Mouse (Mus musculus) R1 (cell line): Measurements from ENCODE around the gene Npm1.

Experiments
- DNase-seq: peaks from one replicate; pipeline ENCODE4 v3.0.0-alpha.2; 2018; ENCODE audit warnings: low read depth, low spot score

Gene Npm1

DNA sequence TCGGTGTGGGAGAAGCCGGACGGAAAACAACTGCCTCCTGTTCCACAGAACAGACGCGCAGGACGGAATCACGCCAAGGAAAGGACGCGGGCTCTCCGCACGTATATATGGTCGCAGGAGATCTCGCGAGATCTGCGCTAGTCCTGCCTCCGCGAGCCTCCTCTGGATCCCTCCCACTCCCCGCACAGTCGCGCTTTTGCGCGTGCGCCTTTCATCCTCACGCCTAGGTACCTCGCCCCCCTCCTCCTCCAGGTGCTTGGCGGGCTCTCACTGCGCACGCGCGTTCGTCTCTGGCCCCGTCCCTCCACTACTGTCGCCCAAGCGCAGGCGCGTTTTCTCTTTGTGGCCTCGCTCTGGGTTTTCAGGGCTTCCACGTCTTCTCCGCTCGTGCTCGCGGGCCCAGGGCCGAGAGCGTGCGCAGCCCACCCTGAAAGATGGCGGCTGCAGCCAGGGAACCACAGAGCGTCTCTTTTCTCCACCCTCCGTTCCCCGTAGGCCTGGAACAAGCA is at the start of gene Npm1:
Gene Npm1 (minus strand): TSS at position 209 of the 509 bp plus-strand sequence.
- peak; percentile 99 for DNase-seq

DNA sequence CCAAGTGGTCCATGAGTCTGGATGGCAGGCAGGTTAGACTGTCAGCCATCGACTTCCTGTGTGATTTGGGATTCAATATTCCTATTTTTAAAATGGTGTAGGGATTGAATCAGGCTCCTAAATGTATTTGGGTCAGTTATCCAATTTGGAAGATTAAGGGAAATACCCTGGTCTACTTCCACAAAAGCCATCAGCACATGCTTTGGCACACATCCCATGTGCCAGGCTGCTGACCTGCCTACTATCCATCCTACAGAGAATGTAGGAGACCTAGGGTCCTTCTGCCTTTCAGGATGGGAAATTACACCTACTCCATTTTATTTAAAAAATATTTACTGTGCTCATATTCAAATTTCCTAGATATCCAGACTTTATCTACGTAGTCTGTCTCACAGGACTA is 44.4 kb upstream of the Npm1 start:
- DNase-seq = no peak

DNA sequence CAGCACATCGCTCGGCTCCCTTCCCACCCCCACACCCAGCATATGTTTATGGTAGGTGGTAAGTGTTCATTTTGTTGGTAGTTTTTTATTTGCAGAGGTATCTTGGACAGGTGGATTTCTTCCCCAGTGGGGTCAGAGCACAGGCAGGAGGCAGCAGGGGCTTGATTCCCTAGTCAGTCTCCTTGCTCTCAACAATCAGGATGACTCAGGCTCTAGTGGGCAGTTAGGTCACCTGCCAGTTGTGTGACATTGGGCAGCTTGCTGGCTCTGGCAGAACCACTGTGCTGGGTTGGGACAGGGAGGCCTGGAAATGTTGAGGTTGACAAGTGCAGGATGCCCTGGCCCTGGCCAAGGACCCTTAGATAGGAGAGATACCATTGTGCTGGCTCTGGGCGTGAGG is 42.0 kb upstream of the Npm1 start:
- no peak for DNase-seq

DNA sequence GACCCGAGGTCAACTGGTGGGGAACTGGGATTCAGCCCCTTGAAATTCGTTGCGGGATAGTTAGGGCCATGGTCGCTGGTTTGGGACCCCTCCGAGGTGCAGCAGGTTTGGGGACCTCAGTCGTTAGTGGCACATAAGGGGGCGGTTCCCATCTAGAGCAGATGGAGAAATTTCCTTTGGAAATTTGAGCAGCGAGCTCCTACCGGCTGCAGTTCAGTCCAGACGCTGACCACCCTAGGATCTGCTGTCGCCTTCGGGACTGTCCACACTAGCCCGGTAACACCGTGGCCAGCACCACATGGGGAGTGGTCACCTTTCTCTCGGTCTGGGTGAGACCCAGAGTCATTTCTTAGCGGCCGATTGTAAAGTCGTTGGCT is 41.3 kb upstream of the Npm1 start:
- DNase-seq = no peak

DNA sequence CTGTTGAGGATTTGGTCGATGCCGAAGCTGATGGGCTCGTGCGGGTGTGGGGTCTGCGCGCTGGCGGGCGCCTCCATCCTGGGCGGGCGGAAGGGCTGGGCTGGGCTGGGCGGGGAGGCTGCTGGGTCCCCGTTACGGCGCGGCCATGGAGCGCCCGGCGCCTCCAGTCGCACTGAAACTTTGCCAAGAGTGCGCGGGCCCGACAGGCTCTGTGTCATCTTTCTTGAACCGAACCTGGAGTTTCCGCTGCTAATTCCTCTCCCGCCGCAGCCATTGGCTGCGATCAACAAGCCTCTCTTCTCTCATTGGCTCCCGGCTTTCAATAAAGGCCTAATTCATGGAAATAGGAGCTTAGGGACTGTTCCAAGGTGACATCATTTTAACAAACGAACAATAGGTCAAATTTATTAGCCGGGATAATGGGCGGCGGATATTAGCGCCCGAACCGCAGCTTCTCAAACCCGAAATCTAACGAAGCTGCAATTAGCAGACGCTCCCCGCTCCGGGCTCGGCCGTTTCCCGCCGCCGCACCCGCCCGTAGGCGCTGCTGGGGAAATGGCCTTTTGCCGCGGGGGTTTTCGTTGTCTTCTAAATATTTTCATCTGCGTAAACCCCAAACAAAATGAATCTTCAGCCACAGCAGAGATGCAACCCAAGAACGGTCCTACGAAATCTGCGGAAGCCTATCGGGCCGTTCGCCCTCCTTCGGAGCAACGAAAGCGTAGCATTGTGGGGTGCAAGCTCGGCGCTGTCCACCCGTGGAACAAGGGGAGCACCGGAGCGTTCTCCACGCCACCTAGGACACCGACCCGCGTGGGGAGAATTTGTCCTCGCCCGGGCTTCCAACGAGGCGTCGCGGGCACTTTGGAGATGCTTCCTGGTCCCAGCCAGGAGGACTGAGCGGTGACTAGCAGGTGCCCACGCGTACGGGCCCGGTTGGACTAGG is 40.6 kb upstream of the Npm1 start, which contains the start of gene Tlx3:
Gene Tlx3 (minus strand): TSS at position 207 of the 946 bp plus-strand sequence.
- DNase-seq = peak; percentile 93

DNA sequence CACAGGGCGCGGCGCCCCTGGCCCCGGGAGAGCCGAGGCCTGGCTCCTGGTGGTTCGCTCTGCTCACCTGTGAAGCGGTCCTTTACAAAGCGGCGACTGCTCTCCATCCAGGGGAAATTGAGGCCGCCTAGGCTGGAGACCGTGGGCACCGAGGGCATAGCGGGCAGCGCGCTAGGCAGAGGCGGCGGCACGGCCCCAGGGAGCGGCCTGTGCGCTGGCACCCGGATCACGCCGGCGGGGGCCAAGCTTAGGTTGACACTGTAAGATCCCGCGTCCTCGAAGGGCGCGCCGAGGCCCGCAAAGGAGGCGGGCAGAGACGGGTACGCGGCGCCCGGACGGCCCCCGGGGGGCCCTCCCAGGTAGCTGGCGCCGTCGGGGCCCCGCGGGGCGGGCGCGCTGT is 40.0 kb upstream of the Npm1 start:
- peak; percentile 38 for DNase-seq

DNA sequence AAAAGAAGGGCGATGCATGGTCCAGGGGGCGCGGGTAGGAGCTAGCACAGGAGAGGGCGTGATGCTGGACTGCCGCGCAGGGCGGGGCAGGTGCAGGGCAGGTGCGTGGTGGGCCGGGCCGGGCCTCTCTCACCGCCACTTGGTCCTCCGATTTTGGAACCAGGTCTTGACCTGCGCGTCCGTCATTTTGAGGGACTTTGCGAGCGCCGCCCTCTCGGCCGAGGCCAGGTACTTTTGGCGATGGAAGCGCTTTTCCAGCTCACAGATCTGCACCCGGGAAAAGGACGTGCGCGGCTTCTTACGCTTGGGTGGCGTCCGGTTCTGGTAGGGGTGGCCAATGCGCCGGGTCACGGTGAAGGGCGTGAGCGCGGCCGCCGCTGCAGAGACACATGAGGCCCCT is 39.3 kb upstream of the Npm1 start:
- DNase-seq = peak; percentile 59

DNA sequence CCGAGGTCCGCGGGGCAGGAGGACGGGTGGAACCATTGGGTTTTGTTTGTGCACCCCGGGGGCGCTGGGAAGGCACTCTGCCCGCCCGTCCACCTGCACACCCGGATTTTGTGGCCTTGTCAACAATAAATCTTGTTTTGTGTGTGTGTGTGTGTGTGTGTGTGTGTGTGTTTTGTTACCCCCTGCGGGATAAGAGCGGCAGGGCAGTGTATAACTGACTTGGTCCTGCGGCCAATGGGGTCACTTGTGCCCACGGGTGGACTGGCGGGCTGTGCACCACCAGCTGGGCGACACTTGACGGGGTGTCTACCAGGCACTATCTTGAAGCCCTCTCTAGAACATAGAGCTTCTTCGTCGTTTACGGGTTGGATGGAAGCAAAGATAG is 38.6 kb upstream of the Npm1 start:
- no peak for DNase-seq

DNA sequence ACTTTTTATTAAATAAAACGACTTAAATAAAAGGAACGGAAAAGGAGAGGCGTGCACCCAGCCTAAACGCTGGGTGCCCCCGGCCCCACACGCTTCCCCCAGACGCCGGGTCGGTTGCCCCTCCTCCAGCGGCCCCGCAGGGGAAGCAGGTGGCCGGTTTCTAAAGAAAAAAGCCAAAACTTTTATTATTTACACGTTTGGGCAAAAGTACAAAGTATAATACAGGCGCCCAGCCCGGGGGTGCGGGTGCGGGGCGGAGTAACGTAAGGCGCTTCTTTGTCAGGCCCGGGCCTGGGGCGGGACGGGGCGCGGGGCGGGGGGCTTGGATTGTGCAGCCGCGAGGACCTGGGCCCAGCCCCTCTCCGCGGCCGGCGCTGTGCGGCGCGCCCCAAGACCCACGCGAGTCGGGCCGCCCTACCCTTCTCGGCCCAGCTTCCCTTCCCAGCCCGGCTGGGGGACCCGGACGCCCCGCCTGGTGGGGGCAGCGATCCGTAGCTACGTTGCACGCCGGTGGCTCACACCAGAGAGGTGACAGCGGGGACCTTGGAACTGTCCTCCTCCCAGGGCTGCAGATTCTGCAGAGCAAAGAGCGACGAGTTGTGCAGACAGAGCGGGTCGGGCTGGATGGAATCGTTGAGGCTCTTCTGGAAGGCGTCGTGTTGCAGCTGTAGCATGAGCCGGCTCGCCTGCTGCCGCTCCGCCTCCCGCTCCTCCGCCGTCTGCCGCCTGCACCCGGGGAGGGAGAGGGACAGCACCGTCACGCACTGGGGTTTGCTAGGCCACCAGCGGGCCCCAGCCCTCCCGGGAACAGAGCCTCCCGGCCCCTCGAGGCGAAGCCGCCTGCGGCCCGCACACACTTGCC is 38.0 kb upstream of the Npm1 start:
- peak; percentile 66 for DNase-seq

DNA sequence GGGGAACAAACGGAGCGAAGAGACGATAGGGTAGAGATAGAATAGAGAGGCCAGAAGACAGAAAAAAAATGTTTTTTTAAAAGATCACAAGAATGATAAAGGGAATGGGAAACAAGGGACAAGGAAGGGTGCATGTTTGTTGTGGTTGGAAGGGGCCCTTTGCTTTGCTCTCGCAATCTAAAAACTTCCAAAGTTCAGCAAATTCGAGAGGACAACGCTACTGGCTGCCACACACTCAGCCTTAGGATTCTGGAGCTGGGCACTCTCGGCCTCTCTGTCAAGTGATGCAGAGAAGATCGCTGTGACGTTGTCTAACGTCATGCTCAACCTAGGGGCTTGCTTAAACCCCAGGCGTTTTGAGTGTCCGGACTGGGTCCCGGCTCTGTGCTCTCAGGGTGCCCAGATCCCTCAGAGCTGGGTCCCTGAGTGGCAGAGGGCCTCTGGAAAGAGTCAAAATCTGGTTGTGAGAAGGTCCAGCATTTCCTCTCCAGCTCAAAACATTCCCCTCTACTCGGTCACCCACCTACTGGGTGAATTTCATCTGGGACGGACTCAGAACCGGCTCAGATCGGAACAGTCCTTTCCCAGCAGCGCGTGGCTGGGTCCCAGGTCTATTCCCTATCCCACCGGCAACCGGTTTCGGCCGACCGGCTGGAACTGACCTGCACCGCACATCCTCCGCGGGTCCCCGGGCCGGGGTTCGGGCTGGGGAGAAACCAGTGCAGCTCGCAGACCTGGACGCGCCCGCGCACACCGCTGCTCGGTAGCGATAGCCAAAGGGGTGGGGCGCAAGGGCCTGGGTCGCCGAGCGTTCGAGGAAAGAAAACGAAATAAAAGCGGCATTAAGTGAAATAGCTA is 37.1 kb upstream of the Npm1 start:
- DNase-seq = no peak

DNA sequence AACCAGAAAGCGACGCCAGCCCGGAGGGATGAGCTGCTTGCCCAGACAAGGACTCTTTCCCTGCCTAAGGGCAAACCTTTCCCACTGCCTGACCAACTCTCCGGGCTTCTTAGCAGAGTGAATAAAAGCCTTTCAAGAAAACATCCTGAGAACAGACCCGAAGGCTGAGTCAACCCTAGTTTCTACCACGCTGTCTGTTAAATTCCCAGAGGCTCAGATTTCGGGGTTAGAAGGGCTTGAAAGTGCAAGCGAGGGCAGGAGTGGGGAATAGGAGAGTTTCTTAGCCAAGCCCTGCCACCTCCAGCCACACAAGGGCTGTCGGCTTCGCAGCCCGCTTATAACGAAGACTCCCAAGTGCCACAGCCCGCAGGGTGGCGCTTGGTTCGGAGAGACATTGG is 36.1 kb upstream of the Npm1 start:
- DNase-seq = no peak

DNA sequence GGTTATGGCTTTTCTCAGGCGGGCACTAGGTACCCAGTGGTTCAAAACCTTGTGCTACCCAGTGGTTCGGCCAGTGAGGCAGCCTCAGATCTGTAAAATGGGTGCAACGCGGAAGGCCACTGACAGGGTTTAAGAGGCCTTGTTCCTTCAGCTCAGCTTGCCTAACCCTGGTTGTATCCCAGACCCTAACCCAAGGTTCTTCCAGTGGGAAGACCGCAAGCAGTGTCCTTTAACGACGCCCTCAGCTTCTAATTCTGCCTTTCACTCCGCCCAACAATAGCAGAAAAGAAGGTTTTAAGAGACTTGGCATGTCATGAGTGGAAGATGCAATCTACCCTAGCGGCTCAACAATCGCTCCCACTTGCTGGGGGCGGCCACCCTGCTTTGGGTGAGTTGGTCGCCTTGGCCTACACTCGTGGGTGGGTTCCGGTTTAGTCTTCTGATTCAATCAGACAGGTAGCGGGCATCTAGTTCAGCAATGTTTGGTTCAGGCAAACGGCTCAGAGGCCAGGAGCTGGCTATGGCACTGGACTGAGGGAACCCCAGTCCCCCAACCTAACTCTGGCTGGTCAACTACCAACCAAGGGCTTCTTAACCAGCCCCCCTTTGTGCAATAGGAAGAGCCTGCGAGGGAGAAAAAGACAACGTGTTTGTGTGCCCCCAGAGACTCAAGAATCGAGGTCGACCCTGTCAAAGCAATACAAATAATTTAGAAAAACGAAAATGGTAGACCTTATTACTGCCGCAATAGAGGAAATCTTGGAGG is 35.5 kb upstream of the Npm1 start:
- no peak for DNase-seq

DNA sequence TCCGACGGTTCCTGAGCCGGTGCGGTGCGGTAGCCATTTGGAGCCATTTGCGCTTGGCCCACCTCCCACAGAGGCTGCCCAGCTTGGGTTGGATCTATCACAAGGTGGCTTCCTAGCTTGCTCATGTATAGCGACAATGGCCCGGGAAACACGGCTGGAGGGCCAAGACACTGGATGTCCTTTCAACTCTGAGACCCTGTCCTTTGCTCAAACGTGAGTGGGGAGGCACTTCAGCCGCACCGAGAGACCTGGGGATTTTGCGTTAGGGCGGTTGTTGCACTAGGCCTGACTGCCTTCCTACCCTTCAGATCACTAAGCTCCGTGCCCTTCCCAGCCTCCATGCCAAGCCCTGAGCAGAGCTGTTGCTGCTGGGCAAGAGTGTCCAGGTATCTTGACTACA is 34.7 kb upstream of the Npm1 start:
- DNase-seq = no peak

DNA sequence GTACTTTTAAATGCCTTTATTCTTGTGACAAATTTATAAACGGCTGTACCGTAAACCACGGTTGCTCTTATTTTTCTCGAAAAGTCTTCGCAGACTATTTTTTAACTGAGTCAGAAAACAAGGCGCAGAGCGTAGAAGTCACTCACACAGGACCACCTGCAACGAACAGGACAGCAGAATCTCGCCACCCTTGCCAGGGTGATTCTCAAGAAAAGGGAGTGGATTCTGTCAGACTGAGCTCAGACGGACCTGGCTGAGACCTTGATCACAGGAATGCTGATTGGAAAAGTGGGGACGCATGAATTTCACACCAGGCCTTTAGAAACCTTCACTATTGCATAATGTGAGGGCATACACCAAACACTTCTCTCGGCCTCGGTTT is 34.1 kb upstream of the Npm1 start:
- DNase-seq = no peak

DNA sequence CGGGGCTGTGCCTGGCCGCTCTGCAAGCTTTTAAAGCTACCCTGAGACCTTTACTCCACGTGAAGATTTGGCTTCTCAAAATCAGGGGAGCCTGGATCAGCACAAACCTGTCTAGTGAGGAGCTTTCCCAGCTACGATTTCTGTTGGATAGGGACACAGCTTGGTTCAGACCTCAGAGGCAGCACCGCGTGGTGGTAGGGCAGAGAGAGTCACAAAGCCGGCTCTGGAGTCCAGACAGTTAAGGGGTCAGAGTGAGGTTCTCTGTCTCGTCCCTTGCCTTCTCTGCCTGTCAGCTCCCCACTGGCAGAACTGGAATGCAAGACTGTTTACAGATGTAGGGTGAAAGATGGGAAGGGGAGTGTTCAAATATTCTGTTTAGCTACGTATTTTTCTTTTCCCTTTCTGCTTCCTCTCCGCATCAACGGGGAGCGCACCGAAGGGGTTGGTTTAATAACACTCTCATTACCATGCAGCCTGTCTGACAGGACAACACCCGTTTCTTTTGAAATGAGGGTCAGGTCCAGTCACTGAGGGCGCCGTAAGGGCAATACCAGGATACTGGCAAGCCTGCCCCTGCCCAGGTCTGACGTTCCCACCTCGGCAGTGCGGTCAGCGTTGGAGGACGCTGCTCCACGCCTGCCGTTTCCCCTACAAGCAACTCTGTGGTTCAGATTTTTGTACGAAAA is 33.6 kb upstream of the Npm1 start:
- DNase-seq = no peak

DNA sequence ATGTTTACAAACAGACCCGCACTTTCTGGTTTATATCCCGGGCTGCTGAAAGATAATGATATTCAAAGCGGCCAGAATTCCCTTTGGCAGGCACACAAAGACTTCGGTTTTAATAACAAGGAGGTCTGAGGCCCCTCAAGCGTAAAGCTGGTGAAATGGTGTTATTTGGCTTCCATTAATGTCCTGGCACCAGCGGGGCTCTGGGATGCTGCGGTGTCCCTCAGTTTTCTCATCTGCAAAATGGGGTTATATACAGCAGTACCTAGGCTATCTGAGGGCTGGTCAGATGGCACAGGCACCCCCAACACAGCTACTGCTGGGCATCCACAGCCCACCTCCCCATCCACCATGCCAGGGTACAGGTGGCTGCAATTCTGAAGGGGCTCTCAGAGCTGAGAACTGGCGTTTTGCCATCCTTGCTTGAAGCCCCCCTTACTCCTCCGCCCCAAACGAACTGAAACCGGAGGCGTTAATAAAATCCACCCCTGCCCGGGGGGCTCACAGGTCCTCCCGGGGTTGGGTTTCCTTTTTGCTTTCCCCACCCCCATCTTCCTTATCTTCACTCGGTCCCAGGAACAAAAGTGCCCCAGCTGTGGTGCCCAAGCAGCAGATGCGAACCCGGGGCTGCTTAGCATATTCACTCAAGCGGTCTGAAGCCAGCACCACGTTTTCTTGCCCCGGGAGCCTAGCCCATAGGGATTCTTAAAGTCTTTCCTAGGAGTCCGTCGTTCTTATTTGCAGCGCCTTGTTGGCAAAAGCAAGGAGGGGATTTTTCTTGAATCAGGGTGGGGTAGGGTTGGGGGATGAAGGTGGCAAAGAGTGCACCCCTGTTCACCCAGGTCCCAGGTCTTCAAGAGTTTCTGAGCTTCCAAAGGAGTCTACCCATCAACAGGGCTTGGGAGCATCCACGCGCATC is 32.8 kb upstream of the Npm1 start:
- DNase-seq = no peak

DNA sequence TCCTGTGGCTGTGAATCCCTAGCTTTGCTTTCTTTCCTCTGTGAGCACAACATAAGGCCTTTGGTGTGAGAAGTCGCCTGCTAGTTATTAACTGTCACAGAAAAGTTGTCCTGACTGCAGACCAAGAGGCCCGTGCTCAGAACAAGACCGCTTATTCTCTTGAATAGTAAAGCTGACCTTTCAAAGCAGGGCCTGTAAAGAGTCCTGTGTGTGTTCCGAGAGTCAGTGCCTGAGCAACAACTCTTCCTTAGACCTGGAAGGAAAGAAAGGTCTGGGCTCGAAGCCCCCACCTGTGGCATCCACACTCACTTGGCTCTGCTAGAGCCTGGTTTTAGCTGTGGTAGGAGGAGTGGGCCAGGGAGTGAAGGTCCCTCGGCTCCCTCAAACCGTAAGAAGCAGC is 32.1 kb upstream of the Npm1 start:
- no peak for DNase-seq

DNA sequence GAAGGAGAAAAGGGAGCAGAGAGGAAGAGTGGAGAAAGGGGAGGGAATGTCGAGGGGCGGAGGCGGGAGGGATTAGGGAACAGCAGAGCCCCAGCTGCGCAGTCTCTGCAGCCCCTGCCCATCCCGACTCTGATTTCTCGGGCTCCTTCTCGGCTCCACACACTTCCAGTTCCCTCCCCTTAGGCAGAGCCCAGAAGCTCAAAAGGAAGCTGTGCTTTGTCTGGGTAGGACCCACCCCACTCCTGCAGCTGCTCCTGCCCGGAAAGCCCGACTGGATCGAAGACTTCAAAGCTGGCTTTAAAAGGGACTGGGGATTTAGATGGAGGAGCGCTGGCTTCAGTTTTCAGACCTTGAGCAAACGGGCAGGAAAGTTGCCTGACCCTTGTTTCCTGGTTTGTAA is 30.7 kb upstream of the Npm1 start:
- DNase-seq = peak; percentile 65

DNA sequence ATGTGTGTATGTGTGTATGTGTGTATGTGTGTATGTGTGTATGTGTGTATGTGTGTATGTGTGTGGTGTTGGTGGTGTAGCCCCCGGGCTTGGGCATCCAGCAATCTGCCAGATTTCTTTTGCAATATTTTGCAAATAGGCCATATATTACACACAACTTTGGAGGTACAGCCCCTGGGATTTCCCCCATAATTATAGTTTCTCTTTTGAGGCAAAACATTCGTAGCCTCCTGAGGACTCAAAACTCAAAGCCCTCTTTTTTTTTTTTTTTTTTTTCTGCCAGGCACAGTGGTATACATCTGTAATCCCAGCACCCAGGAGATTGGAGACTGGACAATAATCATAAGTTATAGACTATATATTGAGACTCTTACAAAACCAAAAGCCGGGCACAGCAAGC is 18.8 kb upstream of the Npm1 start:
- DNase-seq = no peak
